Mouse (Mus musculus) neural tube, embryonic 11.5 days (tissue): ENCODE measurements around the gene Baiap2l1. TPM values are rescaled to one million over a fixed set of nuclear protein-coding genes. Genes with fewer than 3 reads are reported as not detected.

Source experiments
- ATAC-seq: fragments of 200-750 bp; cut with Nextera tagmentation; 2 replicates; pipeline ENCODE4 v1.8.0; 2017; ENCODE audit warnings: moderate number of reproducible peaks, mild to moderate bottlenecking, moderate TSS enrichment, moderate library complexity; ENCODE audit not compliant: insufficient read depth, low FRiP score, low TSS enrichment
- DNase-seq: peaks from one replicate; pipeline ENCODE4 v3.0.0-alpha.2; 2015; ENCODE audit warnings: low spot score
- H3K27ac ChIP-seq: fragments of 300-500 bp; sonication (generic); 2 replicates; pipeline ENCODE4 v1.5.1; 2014; ENCODE audit warnings: low read depth, mild to moderate bottlenecking, low read length
- H3K27me3 ChIP-seq: fragments of 300-500 bp; sonication (generic); 2 replicates; pipeline ENCODE4 v1.6.1; 2014; ENCODE audit warnings: mild to moderate bottlenecking, low read length, mixed read lengths; ENCODE audit not compliant: control insufficient read depth, insufficient read depth
- H3K36me3 ChIP-seq: fragments of 300-500 bp; sonication (generic); 2 replicates; pipeline ENCODE4 v1.6.1; 2014; ENCODE audit warnings: mild to moderate bottlenecking, low read length, moderate library complexity, mixed read lengths; ENCODE audit not compliant: control insufficient read depth, insufficient read depth
- H3K4me1 ChIP-seq: fragments of 300-500 bp; sonication (generic); 2 replicates; pipeline ENCODE4 v1.6.1; 2014; ENCODE audit warnings: low read length, mixed read lengths; ENCODE audit not compliant: control insufficient read depth, insufficient read depth
- H3K4me2 ChIP-seq: fragments of 300-500 bp; sonication (generic); 2 replicates; pipeline ENCODE4 v1.6.1; 2014; ENCODE audit warnings: low read depth, mild to moderate bottlenecking, moderate library complexity
- H3K4me3 ChIP-seq: fragments of 300-500 bp; sonication (generic); 2 replicates; pipeline ENCODE4 v1.5.1; 2014; ENCODE audit warnings: low read depth, low read length
- H3K9ac ChIP-seq: fragments of 300-500 bp; sonication (generic); 2 replicates; pipeline ENCODE4 v1.6.1; 2014; ENCODE audit warnings: mild to moderate bottlenecking, low read length
- H3K9me3 ChIP-seq: fragments of 300-500 bp; sonication (generic); 2 replicates; pipeline ENCODE4 v1.6.1; 2016; ENCODE audit warnings: low read length; ENCODE audit not compliant: control insufficient read depth
- WGBS: fragments of 180-500 bp; shearing (Covaris S2); extraction: QIAGEN DNeasy Blood & Tissue Kit; methylation state at CpG from one replicate; pipeline ENCODE4 v1.1.7; 2014; 5-methylcytosine and 5-hydroxymethylcytosine counted together
- polyA plus RNA-seq: library from polyadenylated mRNA; unstranded; fragments of >200 nt; fragmentation: Nextera tagmentation; extraction: Ambion mirVana; gene quantifications from 2 replicates; pipeline ENCODE4 v1.2.1, GENCODE M21; 2014

The Baiap2l1 gene
- polyA plus RNA-seq, 1 experiment from 2014 or later = 2.9 TPM

DNA sequence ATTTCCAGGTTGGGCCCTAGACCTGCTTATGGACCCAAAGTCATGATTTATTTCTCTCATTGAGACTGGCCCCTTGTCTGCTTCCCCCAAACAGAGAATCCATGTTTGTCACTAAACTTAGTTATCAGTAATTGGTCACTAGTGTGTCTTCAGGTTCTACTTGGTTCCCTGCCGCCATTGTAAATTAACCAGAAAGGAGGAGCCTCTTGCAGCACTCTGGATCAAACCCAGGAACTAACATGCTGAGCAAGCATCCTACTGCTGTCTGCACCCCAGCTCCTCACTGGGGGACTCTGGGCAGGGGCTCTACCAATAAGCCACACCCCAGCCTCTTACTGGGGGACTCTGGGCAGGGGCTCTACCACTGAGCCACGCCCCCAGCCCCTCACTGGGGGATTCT is 112.3 kb downstream of the Baiap2l1 start:
- WGBS = 67% methylated on average over 2 of the region's 2 CpGs
- ATAC-seq (no peak), DNase-seq (no peak)
- Histone ChIP-seq H3K27ac (no peak overlapping the region), H3K4me3 (no peak overlapping the region), H3K9me3 (no peaks in the 10 kb centered on the region), H3K9ac (no peak overlapping the region), H3K27me3 (no peaks in the 10 kb centered on the region), H3K4me2 (no peak overlapping the region), H3K4me1 (no peaks in the 10 kb centered on the region), H3K36me3 (no peaks in the 10 kb centered on the region)

- Histone ChIP-seq H3K4me3 (no peak within 1 kb of the TSS), H3K9ac (no peak within 1 kb of the TSS), H3K27ac (no peak within 1 kb of the TSS), H3K27me3 (no peaks in the 10 kb centered on the region), H3K4me1 (no peaks in the 10 kb centered on the region), H3K9me3 (no peaks in the 10 kb centered on the region), H3K36me3 (no peaks in the 10 kb centered on the region), H3K4me2 (no peak within 1 kb of the TSS)
- DNase-seq = no peak
- ATAC-seq = no peak
- 89% methylated on average over 7 of the region's 7 CpGs for WGBS
Measured at GRCm38 (mm10) chr5:144243901-144244487, 113.9 kb downstream of the Baiap2l1 start, which contains the start of gene Bri3. Gene Bri3 (plus strand): TSS chr5:144244437.

GRCm38 (mm10) chr5:144238969-144239368 is 118.9 kb downstream of the Baiap2l1 start:
- 67% methylated on average over 1 of the region's 1 CpGs for WGBS
- ATAC-seq (no peak), DNase-seq (no peak)
- H3K4me1 ChIP-seq = no peaks in the 10 kb centered on the region
- no peaks in the 10 kb centered on the region for H3K36me3 ChIP-seq
- H3K4me2 ChIP-seq = no peak overlapping the region
- no peak overlapping the region for H3K27ac ChIP-seq
- H3K9me3 ChIP-seq = no peaks in the 10 kb centered on the region
- no peak overlapping the region for H3K4me3 ChIP-seq
- no peaks in the 10 kb centered on the region for H3K27me3 ChIP-seq
- no peak overlapping the region for H3K9ac ChIP-seq

DNA sequence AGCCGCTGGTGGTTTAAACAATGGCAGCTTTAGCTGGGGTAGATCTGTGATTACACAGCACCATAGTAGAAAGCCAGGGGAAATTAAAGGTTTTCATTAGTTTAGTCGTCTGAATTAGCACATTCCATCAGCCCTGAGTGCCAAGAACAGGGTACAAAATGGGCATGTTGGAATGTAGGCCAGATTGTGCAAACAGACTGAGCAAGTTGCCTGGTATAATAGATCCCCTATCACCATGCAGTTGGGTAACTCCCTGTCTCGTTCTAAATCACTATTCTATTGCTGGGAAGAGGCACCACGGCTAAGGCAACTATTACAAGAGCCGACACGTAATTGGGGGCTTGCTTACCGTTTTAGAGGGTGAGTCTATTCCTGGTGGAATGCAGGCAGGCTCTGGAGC is 123.2 kb downstream of the Baiap2l1 start:
- WGBS = 85% methylated on average over 7 of the region's 7 CpGs
- no peak overlapping the region for H3K4me3 ChIP-seq
- no peak for ATAC-seq

GRCm38 (mm10) chr5:144234222-144234621 is 123.7 kb downstream of the Baiap2l1 start:
- no peak for ATAC-seq
- no peaks in the 10 kb centered on the region for H3K9me3 ChIP-seq
- no peaks in the 10 kb centered on the region for H3K4me1 ChIP-seq
- H3K36me3 ChIP-seq = no peaks in the 10 kb centered on the region
- DNase-seq = no peak
- WGBS = 76% methylated on average over 6 of the region's 6 CpGs
- H3K27ac ChIP-seq = no peak overlapping the region
- no peak overlapping the region for H3K4me3 ChIP-seq
- no peak overlapping the region for H3K9ac ChIP-seq
- H3K4me2 ChIP-seq = no peak overlapping the region
- H3K27me3 ChIP-seq = no peaks in the 10 kb centered on the region

More for the DNA sequence above, 123.2 kb downstream of the Baiap2l1 start:
- Histone ChIP-seq H3K9ac (no peak overlapping the region), H3K4me2 (no peak overlapping the region), H3K36me3 (no peaks in the 10 kb centered on the region), H3K27me3 (no peaks in the 10 kb centered on the region), H3K4me1 (no peaks in the 10 kb centered on the region), H3K9me3 (no peaks in the 10 kb centered on the region), H3K27ac (no peak overlapping the region)
- no peak for DNase-seq

DNA sequence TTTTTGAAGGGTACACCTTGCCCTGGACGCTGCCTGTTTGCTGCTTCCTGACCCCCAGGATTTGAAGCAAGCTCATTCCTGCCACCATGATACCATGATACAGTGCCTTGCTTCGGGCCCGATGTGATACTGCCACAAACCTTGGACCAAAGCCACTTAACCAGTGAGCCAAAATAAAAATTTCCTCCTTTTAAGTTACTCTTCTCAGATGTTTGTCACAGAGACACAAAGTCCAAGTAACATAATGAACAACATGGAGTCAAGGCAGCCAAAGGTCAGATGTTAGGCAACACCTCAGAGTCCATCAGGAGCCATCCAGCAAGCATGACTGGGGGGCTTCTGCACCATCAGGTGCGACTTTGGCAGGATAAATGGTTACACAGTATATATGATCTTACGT is 125.4 kb downstream of the Baiap2l1 start:
- DNase-seq (no peak), ATAC-seq (no peak)
- Histone ChIP-seq H3K9ac (no peak overlapping the region), H3K27me3 (no peaks in the 10 kb centered on the region), H3K4me2 (no peak overlapping the region), H3K4me1 (no peaks in the 10 kb centered on the region), H3K4me3 (no peak overlapping the region), H3K36me3 (no peaks in the 10 kb centered on the region), H3K9me3 (no peaks in the 10 kb centered on the region), H3K27ac (no peak overlapping the region)
- WGBS = 86% methylated on average over 5 of the region's 5 CpGs

- no peak overlapping the region for H3K4me3 ChIP-seq
- no peaks in the 10 kb centered on the region for H3K36me3 ChIP-seq
- H3K27me3 ChIP-seq = no peaks in the 10 kb centered on the region
- DNase-seq (no peak), ATAC-seq (no peak)
- H3K9me3 ChIP-seq = no peaks in the 10 kb centered on the region
- no peaks in the 10 kb centered on the region for H3K4me1 ChIP-seq
- H3K9ac ChIP-seq = no peak overlapping the region
- H3K27ac ChIP-seq = no peak overlapping the region
- H3K4me2 ChIP-seq = no peak overlapping the region
- 75% methylated on average over 1 of the region's 1 CpGs for WGBS
Measured at GRCm38 (mm10) chr5:144231410-144231809, 126.5 kb downstream of the Baiap2l1 start.

- DNase-seq = no peak
- no peak for ATAC-seq
- no peak overlapping the region for H3K9ac ChIP-seq
- no peak overlapping the region for H3K27ac ChIP-seq
- WGBS = 88% methylated on average over 7 of the region's 7 CpGs
- H3K4me3 ChIP-seq = no peak overlapping the region
- no peak overlapping the region for H3K4me2 ChIP-seq
- no peaks in the 10 kb centered on the region for H3K36me3 ChIP-seq
- H3K4me1 ChIP-seq = no peaks in the 10 kb centered on the region
- no peaks in the 10 kb centered on the region for H3K27me3 ChIP-seq
- H3K9me3 ChIP-seq = no peaks in the 10 kb centered on the region
Measured at GRCm38 (mm10) chr5:144230216-144230615, 127.7 kb downstream of the Baiap2l1 start.

GRCm38 (mm10) chr5:144226220-144226619 is 131.7 kb downstream of the Baiap2l1 start:
- no peak for DNase-seq
- Histone ChIP-seq H3K27me3 (no peaks in the 10 kb centered on the region), H3K36me3 (no peaks in the 10 kb centered on the region), H3K9ac (no peak overlapping the region), H3K27ac (no peak overlapping the region), H3K4me1 (peaks cover 5% of the 10 kb centered on the region), H3K9me3 (no peaks in the 10 kb centered on the region), H3K4me3 (no peak overlapping the region), H3K4me2 (no peak overlapping the region)
- no peak for ATAC-seq
- WGBS = 27% methylated on average over 11 of the region's 11 CpGs
